Mouse (Mus musculus): ENCODE measurements at regions not wholly inside any gene's neighbourhood (a gene's known extent, or its start where the extent isn't known, plus 50 kb on each side); places are given as distances from the start of the nearest gene placed in this dataset.

- H3K27me3 ChIP-seq (replicated peaks) = no peaks in the 10 kb centered on the region
- peaks cover 13% of the 10 kb centered on the region for H3K4me1 ChIP-seq (replicated peaks)
- no peak for ATAC-seq (ENCODE audit: insufficient number of reproducible peaks, low FRiP score)
- WGBS = 71% methylated on average over 1 of the region's 1 CpGs
- H3K27ac ChIP-seq (ENCODE audit: poor library complexity, severe bottlenecking) = no peak overlapping the region
- H3K36me3 ChIP-seq = no peaks in the 10 kb centered on the region
- no peak overlapping the region for H3K9ac ChIP-seq
- H3K9me3 ChIP-seq (replicated peaks) = no peaks in the 10 kb centered on the region
- no peak overlapping the region for H3K4me3 ChIP-seq
- no peak overlapping the region for H3K4me2 ChIP-seq
Measured at GRCm38 (mm10) chr15:93832956-93833355, 237.3 kb upstream of the Prickle1 start.

- no peak overlapping the region for H3K4me2 ChIP-seq
Measured at GRCm38 (mm10) chr15:93832431-93832936, 236.8 kb upstream of the Prickle1 start.

DNA sequence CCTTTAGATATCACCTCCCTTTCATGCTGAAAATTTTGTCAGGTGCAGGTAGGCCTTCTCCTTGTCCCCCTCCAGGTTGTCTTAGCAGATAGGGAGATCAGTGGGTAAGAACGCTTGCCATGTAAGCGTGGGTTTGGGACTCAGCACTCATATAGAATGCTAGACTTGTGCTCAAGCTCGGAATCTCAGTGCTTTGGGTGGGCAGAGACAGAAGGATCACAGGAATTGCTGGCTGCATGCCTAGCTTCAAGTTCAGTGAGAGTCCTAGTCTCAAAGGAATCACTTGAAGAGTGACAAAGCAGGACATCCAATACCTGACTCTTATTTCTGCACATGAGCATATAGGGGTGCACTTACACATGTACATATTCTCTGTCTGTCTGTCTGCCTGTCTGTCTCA, 235.5 kb upstream of the Prickle1 start:
- H3K4me2 ChIP-seq = no peak overlapping the region
- H3K4me3 ChIP-seq = no peak overlapping the region
- H3K36me3 ChIP-seq = no peaks in the 10 kb centered on the region
- no peaks in the 10 kb centered on the region for H3K9me3 ChIP-seq (replicated peaks)
- no peak for ATAC-seq (ENCODE audit: insufficient number of reproducible peaks, low FRiP score)
- H3K4me1 ChIP-seq (replicated peaks) = peaks cover 15% of the 10 kb centered on the region
- no peaks in the 10 kb centered on the region for H3K27me3 ChIP-seq (replicated peaks)
- no peak overlapping the region for H3K9ac ChIP-seq
- WGBS = 70% methylated on average over 3 of the region's 3 CpGs
- H3K27ac ChIP-seq (ENCODE audit: poor library complexity, severe bottlenecking) = no peak overlapping the region

More at GRCm38 (mm10) chr15:93832431-93832936, 236.8 kb upstream of the Prickle1 start:
- H3K9me3 ChIP-seq (replicated peaks) = no peaks in the 10 kb centered on the region
- 65% methylated on average over 14 of the region's 14 CpGs for WGBS
- no peak overlapping the region for H3K9ac ChIP-seq
- no peaks in the 10 kb centered on the region for H3K36me3 ChIP-seq
- H3K4me1 ChIP-seq (replicated peaks) = peaks cover 13% of the 10 kb centered on the region
- no peak for ATAC-seq (ENCODE audit: insufficient number of reproducible peaks, low FRiP score)
- H3K27me3 ChIP-seq (replicated peaks) = no peaks in the 10 kb centered on the region
- H3K4me3 ChIP-seq = no peak overlapping the region
- H3K27ac ChIP-seq (ENCODE audit: poor library complexity, severe bottlenecking) = no peak overlapping the region

DNA sequence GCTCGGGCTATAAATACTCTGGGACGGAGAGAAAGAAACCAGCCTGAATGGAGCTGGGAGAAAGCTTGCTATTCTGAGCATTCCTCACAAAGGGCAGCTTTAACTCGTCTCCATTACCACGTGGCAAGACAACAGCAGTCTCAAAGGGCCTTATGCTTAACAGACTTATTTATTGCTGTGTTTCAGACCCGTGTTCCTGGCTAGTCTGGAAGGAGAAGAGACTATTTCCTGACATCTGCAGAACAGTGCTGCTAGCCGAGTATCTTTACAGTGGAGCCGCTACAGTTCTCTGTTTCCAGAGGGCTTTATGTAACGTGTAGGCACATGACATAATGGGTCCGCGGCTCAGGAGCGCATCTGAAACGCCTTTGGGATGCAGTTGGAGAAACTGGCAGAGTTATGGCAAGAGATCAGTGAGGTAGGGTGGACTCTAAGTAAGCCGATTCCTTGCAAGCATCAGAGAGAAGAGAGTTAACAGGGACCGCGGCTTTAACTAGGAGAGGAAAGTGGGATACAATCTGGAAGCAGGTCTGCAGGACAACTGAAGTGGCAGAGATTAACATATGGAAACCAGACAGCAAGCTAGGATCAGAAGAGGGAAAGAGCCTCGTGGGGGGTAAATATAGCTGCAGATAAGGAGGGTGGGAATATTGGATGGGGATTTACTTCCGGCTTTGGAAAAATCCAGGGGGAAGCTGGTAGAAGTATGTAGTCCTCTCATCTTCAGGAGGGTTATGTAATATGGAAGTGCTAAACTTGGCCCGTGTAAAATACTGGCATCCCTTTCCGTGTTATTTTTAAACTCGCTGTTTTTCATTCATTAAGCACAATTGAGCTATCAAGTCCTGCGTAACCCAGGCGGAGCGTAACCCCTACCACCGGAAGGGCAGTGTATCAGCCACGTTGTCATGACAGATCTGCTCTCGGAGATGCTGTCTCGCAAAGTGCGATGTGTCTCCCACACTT, 229.3 kb upstream of the Prickle1 start:
- no peak overlapping the region for H3K9ac ChIP-seq
- peak overlapping the region; percentile 57 for H3K4me2 ChIP-seq
- ATAC-seq (ENCODE audit: insufficient number of reproducible peaks, low FRiP score) = peak; percentile 25; the same call in 1 of the 2 replicates
- peak overlapping the region; percentile 56 for H3K27ac ChIP-seq (ENCODE audit: poor library complexity, severe bottlenecking)
- H3K4me1 ChIP-seq (replicated peaks) = peaks cover 20% of the 10 kb centered on the region
- 31% methylated on average over 28 of the region's 28 CpGs for WGBS
- H3K4me3 ChIP-seq = peak overlapping the region; percentile 17
- H3K36me3 ChIP-seq = no peaks in the 10 kb centered on the region
- no peaks in the 10 kb centered on the region for H3K27me3 ChIP-seq (replicated peaks)
- no peaks in the 10 kb centered on the region for H3K9me3 ChIP-seq (replicated peaks)

GRCm38 (mm10) chr15:93821236-93821635, 225.5 kb upstream of the Prickle1 start:
- peaks cover 18% of the 10 kb centered on the region for H3K4me1 ChIP-seq (replicated peaks)
- H3K36me3 ChIP-seq = no peaks in the 10 kb centered on the region
- no peaks in the 10 kb centered on the region for H3K27me3 ChIP-seq (replicated peaks)
- H3K4me2 ChIP-seq = no peak overlapping the region
- no peak overlapping the region for H3K27ac ChIP-seq (ENCODE audit: poor library complexity, severe bottlenecking)
- H3K4me3 ChIP-seq = no peak overlapping the region
- H3K9ac ChIP-seq = no peak overlapping the region
- H3K9me3 ChIP-seq (replicated peaks) = no peaks in the 10 kb centered on the region
- ATAC-seq (ENCODE audit: insufficient number of reproducible peaks, low FRiP score) = no peak
- 75% methylated on average over 6 of the region's 6 CpGs for WGBS

DNA sequence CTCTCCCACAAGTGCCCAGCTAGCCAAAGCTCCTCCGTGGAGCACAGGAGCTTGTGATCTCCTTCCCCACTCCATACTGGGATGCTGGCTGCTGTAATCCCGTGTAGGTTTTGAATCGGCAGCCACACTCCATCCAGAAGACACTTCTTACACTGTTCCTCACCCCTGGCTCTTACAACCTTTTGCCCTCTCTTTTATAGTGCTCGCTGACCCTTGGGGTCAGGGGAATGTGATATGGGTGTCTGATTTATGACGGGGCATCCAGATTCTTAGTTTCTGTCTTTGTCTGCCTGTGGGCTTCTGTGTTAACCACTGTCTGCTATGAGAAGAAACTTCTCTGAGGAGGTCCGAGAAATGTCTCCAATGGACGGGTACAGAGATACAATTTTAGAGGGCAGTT, 216.3 kb upstream of the Prickle1 start:
- Histone ChIP-seq H3K36me3 (no peaks in the 10 kb centered on the region), H3K9me3 (replicated peaks) (peaks cover 4% of the 10 kb centered on the region; the same call in 1 of the 2 replicates), H3K27me3 (replicated peaks) (no peaks in the 10 kb centered on the region), H3K9ac (no peak overlapping the region), H3K27ac (ENCODE audit: poor library complexity, severe bottlenecking) (no peak overlapping the region), H3K4me1 (replicated peaks) (no peaks in the 10 kb centered on the region), H3K4me3 (no peak overlapping the region), H3K4me2 (no peak overlapping the region)
- WGBS = 72% methylated on average over 7 of the region's 7 CpGs
- no peak for ATAC-seq (ENCODE audit: insufficient number of reproducible peaks, low FRiP score)

- no peaks in the 10 kb centered on the region for H3K9me3 ChIP-seq (replicated peaks)
- no peak overlapping the region for H3K27ac ChIP-seq (ENCODE audit: poor library complexity, severe bottlenecking)
- no peak overlapping the region for H3K9ac ChIP-seq
- no peaks in the 10 kb centered on the region for H3K27me3 ChIP-seq (replicated peaks)
- H3K4me3 ChIP-seq = no peak overlapping the region
- no peaks in the 10 kb centered on the region for H3K4me1 ChIP-seq (replicated peaks)
- no peak for ATAC-seq (ENCODE audit: insufficient number of reproducible peaks, low FRiP score)
- no peaks in the 10 kb centered on the region for H3K36me3 ChIP-seq
- 64% methylated on average over 8 of the region's 8 CpGs for WGBS
- no peak overlapping the region for H3K4me2 ChIP-seq
Measured at GRCm38 (mm10) chr15:93807993-93808392, 212.3 kb upstream of the Prickle1 start.

DNA sequence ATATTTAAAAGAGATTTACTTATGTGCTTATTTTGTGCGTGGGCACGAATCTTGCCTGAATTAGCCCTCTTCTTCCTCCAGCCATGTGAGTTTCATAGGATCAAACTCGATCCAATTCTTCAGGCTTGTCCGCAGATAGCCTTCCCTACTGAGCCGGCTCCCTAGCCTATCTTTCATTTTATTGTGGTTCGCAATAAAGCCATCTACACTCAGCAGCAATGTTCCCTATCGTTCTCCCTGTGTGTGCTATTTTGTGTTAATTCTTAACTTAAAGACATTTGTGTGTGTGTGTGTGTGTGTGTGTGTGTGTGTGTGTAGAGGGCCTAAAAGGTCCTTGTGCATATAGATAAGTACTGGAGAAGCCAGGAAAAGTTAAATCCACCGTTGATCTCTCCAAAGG, 211.8 kb upstream of the Prickle1 start:
- WGBS = 89% methylated on average over 8 of the region's 8 CpGs
- Histone ChIP-seq H3K27me3 (replicated peaks) (no peaks in the 10 kb centered on the region), H3K4me1 (replicated peaks) (no peaks in the 10 kb centered on the region), H3K9ac (no peak overlapping the region), H3K36me3 (no peaks in the 10 kb centered on the region), H3K4me2 (no peak overlapping the region), H3K9me3 (replicated peaks) (no peaks in the 10 kb centered on the region), H3K4me3 (no peak overlapping the region), H3K27ac (ENCODE audit: poor library complexity, severe bottlenecking) (no peak overlapping the region)
- no peak for ATAC-seq (ENCODE audit: insufficient number of reproducible peaks, low FRiP score)

DNA sequence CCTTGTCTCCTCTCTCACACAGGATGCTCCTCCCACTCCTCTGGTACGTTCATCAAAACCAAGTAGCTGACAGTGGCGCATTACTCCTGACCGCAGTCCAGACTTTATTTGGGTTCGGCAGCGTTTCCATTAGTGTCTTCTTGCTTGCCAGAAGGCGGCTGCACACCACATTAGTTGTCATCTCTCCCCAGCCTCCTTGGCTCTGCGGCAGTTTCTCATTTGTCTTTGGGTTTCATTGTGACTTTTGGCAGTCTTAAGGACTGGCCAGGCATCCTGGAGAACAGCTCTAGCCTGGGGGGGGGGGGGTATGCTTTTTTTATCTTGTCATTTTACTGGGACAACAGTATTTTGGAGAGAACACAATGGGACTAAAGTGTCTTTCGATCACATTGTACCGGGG, 209.0 kb upstream of the Prickle1 start:
- no peak for ATAC-seq (ENCODE audit: insufficient number of reproducible peaks, low FRiP score)
- WGBS = 82% methylated on average over 9 of the region's 9 CpGs
- H3K27ac ChIP-seq (ENCODE audit: poor library complexity, severe bottlenecking) = no peak overlapping the region

DNA sequence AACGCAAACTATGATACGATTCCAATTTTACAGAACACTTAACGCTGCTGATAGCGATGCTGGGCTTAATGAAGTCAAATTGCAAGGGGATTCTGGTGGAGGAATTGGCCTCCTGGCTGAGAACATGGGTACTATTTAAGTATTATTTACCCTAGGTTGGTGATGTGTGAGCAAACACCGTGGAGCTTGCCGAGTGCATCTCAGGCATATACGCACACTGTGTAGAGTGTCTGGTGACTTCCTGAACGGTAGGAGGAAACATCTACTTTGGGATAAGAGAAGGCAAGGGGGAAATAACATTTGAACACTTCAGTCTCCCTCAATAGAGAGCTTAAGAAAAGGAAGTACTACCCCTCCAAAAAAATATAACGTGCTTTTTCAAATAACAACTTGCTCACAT, 194.8 kb upstream of the Prickle1 start:
- Histone ChIP-seq H3K4me3 (no peak overlapping the region), H3K9ac (no peak overlapping the region), H3K4me2 (no peak overlapping the region), H3K27ac (ENCODE audit: poor library complexity, severe bottlenecking) (no peak overlapping the region), H3K4me1 (replicated peaks) (peaks cover 3% of the 10 kb centered on the region), H3K27me3 (replicated peaks) (no peaks in the 10 kb centered on the region), H3K36me3 (no peaks in the 10 kb centered on the region), H3K9me3 (replicated peaks) (no peaks in the 10 kb centered on the region)
- WGBS = 70% methylated on average over 9 of the region's 9 CpGs
- no peak for ATAC-seq (ENCODE audit: insufficient number of reproducible peaks, low FRiP score)

More for the DNA sequence above, 209.0 kb upstream of the Prickle1 start:
- Histone ChIP-seq H3K36me3 (no peaks in the 10 kb centered on the region), H3K27me3 (replicated peaks) (no peaks in the 10 kb centered on the region), H3K9ac (no peak overlapping the region), H3K9me3 (replicated peaks) (no peaks in the 10 kb centered on the region), H3K4me2 (no peak overlapping the region), H3K4me3 (no peak overlapping the region), H3K4me1 (replicated peaks) (no peaks in the 10 kb centered on the region)

- no peaks in the 10 kb centered on the region for H3K27me3 ChIP-seq (replicated peaks)
- H3K36me3 ChIP-seq = no peaks in the 10 kb centered on the region
- no peak overlapping the region for H3K4me3 ChIP-seq
- H3K9ac ChIP-seq = no peak overlapping the region
- H3K4me2 ChIP-seq = no peak overlapping the region
- ATAC-seq (ENCODE audit: insufficient number of reproducible peaks, low FRiP score) = no peak
- WGBS = 87% methylated on average over 3 of the region's 3 CpGs
- H3K9me3 ChIP-seq (replicated peaks) = no peaks in the 10 kb centered on the region
- no peak overlapping the region for H3K27ac ChIP-seq (ENCODE audit: poor library complexity, severe bottlenecking)
- H3K4me1 ChIP-seq (replicated peaks) = peaks cover 3% of the 10 kb centered on the region
Measured at GRCm38 (mm10) chr15:93789762-93790161, 194.1 kb upstream of the Prickle1 start.
